Mouse (Mus musculus) stomach, postnatal 0 days (tissue): ENCODE results near the gene 5031410I06Rik. TPM values are rescaled to one million over a fixed set of nuclear protein-coding genes. Genes with fewer than 3 reads are reported as not detected.
"Not testable (repeated sequence)": the region's sequence is repeated elsewhere in the genome, so short reads cannot be mapped to it uniquely, and the experiment has no call there.

Source experiments
- ATAC-seq: fragments of 200-750 bp; cut with Nextera tagmentation; 2 replicates; pipeline ENCODE4 v1.8.0; 2017; ENCODE audit not compliant: low FRiP score, low TSS enrichment
- DNase-seq: peaks from one replicate; pipeline ENCODE4 v3.0.0-alpha.2; 2016; ENCODE audit warnings: low spot score
- H3K27ac ChIP-seq: fragments of 300-500 bp; sonication (generic); replicated peaks from 2 replicates; pipeline ENCODE4 v1.5.1; 2014; ENCODE audit warnings: mild to moderate bottlenecking, control low read depth
- H3K27me3 ChIP-seq: fragments of 300-500 bp; sonication (generic); 2 replicates; pipeline ENCODE4 v1.6.1; 2014; ENCODE audit warnings: low read length; ENCODE audit not compliant: control insufficient read depth, insufficient read depth
- H3K36me3 ChIP-seq: fragments of 300-500 bp; sonication (generic); 2 replicates; pipeline ENCODE4 v1.6.1; 2014; ENCODE audit warnings: low read length, mixed read lengths; ENCODE audit not compliant: control insufficient read depth, insufficient read depth
- H3K4me1 ChIP-seq: fragments of 300-500 bp; sonication (generic); replicated peaks from 2 replicates; pipeline ENCODE4 v1.6.1; 2014; ENCODE audit warnings: antibody characterized with exemption; ENCODE audit not compliant: control insufficient read depth, insufficient read depth
- H3K4me2 ChIP-seq: fragments of 300-500 bp; sonication (generic); replicated peaks from 2 replicates; pipeline ENCODE4 v1.6.1; 2014; ENCODE audit warnings: low read depth, mild to moderate bottlenecking, control low read depth, moderate library complexity
- H3K4me3 ChIP-seq: fragments of 300-500 bp; sonication (generic); 2 replicates; pipeline ENCODE4 v1.5.1; 2014; ENCODE audit warnings: low read depth, low read length, control low read depth
- H3K9ac ChIP-seq: fragments of 300-500 bp; sonication (generic); 2 replicates; pipeline ENCODE4 v1.6.1; 2014; ENCODE audit warnings: mild to moderate bottlenecking, low read length, control low read depth, mixed read lengths
- H3K9me3 ChIP-seq: fragments of 300-500 bp; sonication (generic); 2 replicates; pipeline ENCODE4 v1.6.1; 2016; ENCODE audit warnings: low read length; ENCODE audit not compliant: control insufficient read depth
- CTCF ChIP-seq: IDR thresholded peaks from 2 replicates; pipeline ENCODE4 v1.5.1; 2016; ENCODE audit warnings: antibody characterized with exemption, low read depth, mild to moderate bottlenecking, moderate library complexity
- EP300 ChIP-seq: optimal IDR thresholded peaks from 2 replicates; pipeline ENCODE3; 2016; ENCODE audit warnings: antibody characterized with exemption
- WGBS: fragments of 180-500 bp; shearing (Covaris S2); extraction: QIAGEN DNeasy Blood & Tissue Kit; methylation state at CpG from one replicate; pipeline ENCODE4 v1.1.7; 2014; 5-methylcytosine and 5-hydroxymethylcytosine counted together
- polyA plus RNA-seq: library from polyadenylated mRNA; unstranded; fragments of >200 nt; fragmentation: Nextera tagmentation; extraction: Ambion mirVana; gene quantifications from 2 replicates; pipeline ENCODE4 v1.2.1, GENCODE M21; 2015

Gene 5031410I06Rik
- not detected in 2 replicates for polyA plus RNA-seq

- not testable (repeated sequence) for H3K4me2 ChIP-seq, H3K27ac ChIP-seq, H3K36me3 ChIP-seq, H3K4me3 ChIP-seq, ATAC-seq, DNase-seq, H3K27me3 ChIP-seq, H3K9me3 ChIP-seq, H3K4me1 ChIP-seq, H3K9ac ChIP-seq
- WGBS, result no CpG with 5 or more reads among the region's 3 CpGs
Measured at GRCm38 (mm10) chr5:26105262-26105661, at the start of gene 5031410I06Rik. 5031410I06Rik (minus strand) TSS chr5:26105362.

- H3K9ac ChIP-seq, result no peak overlapping the region
- H3K36me3 ChIP-seq, result no peaks in the 10 kb centered on the region
- no peak for ATAC-seq
- H3K4me1 ChIP-seq, result no peaks in the 10 kb centered on the region
- H3K4me2 ChIP-seq, result no peak overlapping the region
- no peak overlapping the region for H3K4me3 ChIP-seq
- TF ChIP-seq CTCF (no peak), EP300 (no peak)
- H3K27me3 ChIP-seq, result no peaks in the 10 kb centered on the region
- WGBS, result 89% methylated on average over 6 of the region's 6 CpGs
- no peaks in the 10 kb centered on the region for H3K9me3 ChIP-seq
- no peak overlapping the region for H3K27ac ChIP-seq
- DNase-seq, result no peak
Measured at GRCm38 (mm10) chr5:26142891-26143290, 37.7 kb upstream of the 5031410I06Rik start.

- not testable (repeated sequence) for H3K4me2 ChIP-seq, H3K9me3 ChIP-seq, H3K27me3 ChIP-seq, DNase-seq, H3K9ac ChIP-seq, H3K4me3 ChIP-seq, H3K27ac ChIP-seq, H3K36me3 ChIP-seq, ATAC-seq, H3K4me1 ChIP-seq
- no CpG with 5 or more reads among the region's 3 CpGs for WGBS
Measured at GRCm38 (mm10) chr5:26121321-26121720, 16.2 kb upstream of the 5031410I06Rik start, which contains the start of gene Gm10220. Gm10220 (minus strand) TSS chr5:26121421.

- H3K4me3 ChIP-seq, H3K27me3 ChIP-seq, ATAC-seq, H3K9ac ChIP-seq, H3K9me3 ChIP-seq, H3K27ac ChIP-seq, H3K4me2 ChIP-seq, H3K4me1 ChIP-seq, DNase-seq, H3K36me3 ChIP-seq: not testable (repeated sequence)
- 82% methylated on average over 1 of the region's 1 CpGs for WGBS
Measured at GRCm38 (mm10) chr5:26089191-26089590, 16.0 kb downstream of the 5031410I06Rik start, which contains the start of gene Gm10471. Gm10471 (minus strand) TSS chr5:26089291.

- H3K4me1 ChIP-seq, H3K9ac ChIP-seq, H3K27ac ChIP-seq, DNase-seq, H3K4me2 ChIP-seq, H3K36me3 ChIP-seq, ATAC-seq, H3K4me3 ChIP-seq, H3K27me3 ChIP-seq, H3K9me3 ChIP-seq: not testable (repeated sequence)
Measured at GRCm38 (mm10) chr5:26079023-26079422, 26.1 kb downstream of the 5031410I06Rik start.

- H3K4me2 ChIP-seq, result no peak overlapping the region
- no peak overlapping the region for H3K4me3 ChIP-seq
- TF ChIP-seq EP300 (no peak), CTCF (no peak)
- ATAC-seq (no peak), DNase-seq (no peak)
- H3K9me3 ChIP-seq, result no peaks in the 10 kb centered on the region
- no peaks in the 10 kb centered on the region for H3K4me1 ChIP-seq
- no peak overlapping the region for H3K9ac ChIP-seq
- H3K27me3 ChIP-seq, result no peaks in the 10 kb centered on the region
- no peaks in the 10 kb centered on the region for H3K36me3 ChIP-seq
- H3K27ac ChIP-seq, result no peak overlapping the region
- WGBS, result 84% methylated on average over 24 of the region's 24 CpGs
Measured at GRCm38 (mm10) chr5:26070716-26071115, 34.4 kb downstream of the 5031410I06Rik start.

GRCm38 (mm10) chr5:26058481-26058880, 46.7 kb downstream of the 5031410I06Rik start, which contains the start of gene Gm7347:
Gm7347 (minus strand) TSS chr5:26058581.
- not testable (repeated sequence) for H3K36me3 ChIP-seq, H3K9me3 ChIP-seq, ATAC-seq, H3K27me3 ChIP-seq, H3K4me3 ChIP-seq, H3K9ac ChIP-seq, H3K4me2 ChIP-seq, DNase-seq, H3K4me1 ChIP-seq, H3K27ac ChIP-seq
- WGBS, result no CpG with 5 or more reads among the region's 2 CpGs

Other genes starting within 250 kb of the 5031410I06Rik start
- gene Gm21663, start 163.0 kb downstream of the 5031410I06Rik start, polyA plus RNA-seq, result 0.05 and 0.06 TPM in 2 replicates
- not detected in 2 replicates for gene Gm21671, start 150.9 kb downstream of the 5031410I06Rik start, polyA plus RNA-seq
- 0.04 TPM in 1 of 2 replicates, not detected in the other for gene Gm21680, start 132.7 kb downstream of the 5031410I06Rik start, polyA plus RNA-seq
- not detected in 2 replicates for gene Gm21698, start 116.7 kb downstream of the 5031410I06Rik start, polyA plus RNA-seq
- gene Gm1979, start 100.6 kb downstream of the 5031410I06Rik start, polyA plus RNA-seq, result 0.05 TPM in 1 of 2 replicates, not detected in the other
- not detected in 2 replicates for gene Gm5862, start 82.4 kb downstream of the 5031410I06Rik start, polyA plus RNA-seq
- gene Speer4a, start 65.8 kb downstream of the 5031410I06Rik start, polyA plus RNA-seq, result 0.04 and 0.05 TPM in 2 replicates
- not detected in 2 replicates for gene Gm7347, start 46.8 kb downstream of the 5031410I06Rik start, polyA plus RNA-seq
- gene Gm10471, start 16.1 kb downstream of the 5031410I06Rik start, polyA plus RNA-seq, result not detected in 2 replicates
- 0.02 and 0.06 TPM in 2 replicates for gene Gm10220, start 16.1 kb upstream of the 5031410I06Rik start, polyA plus RNA-seq
- not detected in 2 replicates for gene Gm7361, start 152.3 kb upstream of the 5031410I06Rik start, polyA plus RNA-seq